Mouse (Mus musculus) embryonic facial prominence, embryonic 12.5 days (tissue): ENCODE measurements around the gene Dzip1l. TPM values are rescaled to one million over a fixed set of nuclear protein-coding genes. Genes with fewer than 3 reads are reported as not detected.

Source experiments
- ATAC-seq: fragments of 200-750 bp; cut with Nextera tagmentation; 2 replicates; pipeline ENCODE4 v1.8.0; 2017; ENCODE audit not compliant: insufficient number of reproducible peaks, insufficient read depth, low FRiP score, low TSS enrichment
- H3K27ac ChIP-seq: fragments of 300-500 bp; sonication (generic); 2 replicates; pipeline ENCODE4 v1.5.1; 2016; ENCODE audit warnings: mild to moderate bottlenecking
- H3K27me3 ChIP-seq: fragments of 300-500 bp; sonication (generic); 2 replicates; pipeline ENCODE4 v1.6.1; 2016; ENCODE audit warnings: mild to moderate bottlenecking, moderate library complexity
- H3K36me3 ChIP-seq: fragments of 300-500 bp; sonication (generic); 2 replicates; pipeline ENCODE4 v1.6.1; 2016; ENCODE audit warnings: mild to moderate bottlenecking
- H3K4me1 ChIP-seq: fragments of 300-500 bp; sonication (generic); 2 replicates; pipeline ENCODE4 v1.6.1; 2016
- H3K4me2 ChIP-seq: fragments of 300-500 bp; sonication (generic); replicated peaks from 2 replicates; pipeline ENCODE4 v1.6.1; 2016; ENCODE audit warnings: mild to moderate bottlenecking, moderate library complexity
- H3K4me3 ChIP-seq: fragments of 300-500 bp; sonication (generic); 2 replicates; pipeline ENCODE4 v1.5.1; 2016; ENCODE audit warnings: mild to moderate bottlenecking
- H3K9ac ChIP-seq: fragments of 300-500 bp; sonication (generic); 2 replicates; pipeline ENCODE4 v1.6.1; 2016; ENCODE audit warnings: mild to moderate bottlenecking, moderate library complexity
- H3K9me3 ChIP-seq: fragments of 300-500 bp; sonication (generic); 2 replicates; pipeline ENCODE4 v1.6.1; 2016; ENCODE audit warnings: mild to moderate bottlenecking, moderate library complexity
- WGBS: fragments of 180-500 bp; shearing (Covaris S2); methylation state at CpG from one replicate; pipeline ENCODE4 v1.1.7; 2016; 5-methylcytosine and 5-hydroxymethylcytosine counted together
- polyA plus RNA-seq: library from polyadenylated mRNA; unstranded; fragments of >200 nt; fragmentation: Nextera tagmentation; extraction: Ambion mirVana; gene quantifications from 2 replicates; pipeline ENCODE4 v1.2.1, GENCODE M21; 2016

The Dzip1l gene
- polyA plus RNA-seq, 1 experiment from 2014 or later: 26.4 TPM

GRCm38 (mm10) chr9:99699752-99700389, 70.6 kb downstream of the Dzip1l start:
- no peaks in the 10 kb centered on the region for H3K27me3 ChIP-seq
- no peak overlapping the region for H3K9ac ChIP-seq
- H3K4me2 ChIP-seq: no peak overlapping the region
- 69% methylated on average over 2 of the region's 2 CpGs for WGBS
- no peaks in the 10 kb centered on the region for H3K4me1 ChIP-seq
- no peaks in the 10 kb centered on the region for H3K9me3 ChIP-seq
- no peak overlapping the region for H3K27ac ChIP-seq
- no peak for ATAC-seq
- H3K36me3 ChIP-seq: no peaks in the 10 kb centered on the region
- no peak overlapping the region for H3K4me3 ChIP-seq

GRCm38 (mm10) chr9:99701187-99701586, 71.9 kb downstream of the Dzip1l start:
- ATAC-seq: no peak
- Histone ChIP-seq H3K27ac (no peak overlapping the region), H3K4me3 (no peak overlapping the region), H3K4me1 (no peaks in the 10 kb centered on the region), H3K4me2 (no peak overlapping the region), H3K27me3 (no peaks in the 10 kb centered on the region), H3K36me3 (no peaks in the 10 kb centered on the region), H3K9me3 (no peaks in the 10 kb centered on the region), H3K9ac (no peak overlapping the region)
- WGBS: 85% methylated on average over 2 of the region's 2 CpGs

GRCm38 (mm10) chr9:99702215-99702614, 72.9 kb downstream of the Dzip1l start:
- Histone ChIP-seq H3K9ac (no peak overlapping the region), H3K27me3 (no peaks in the 10 kb centered on the region), H3K4me2 (no peak overlapping the region), H3K9me3 (no peaks in the 10 kb centered on the region), H3K4me1 (no peaks in the 10 kb centered on the region), H3K27ac (no peak overlapping the region), H3K36me3 (no peaks in the 10 kb centered on the region), H3K4me3 (no peak overlapping the region)
- 93% methylated on average over 6 of the region's 6 CpGs for WGBS
- ATAC-seq: no peak

- Histone ChIP-seq H3K27ac (no peak overlapping the region), H3K4me3 (no peak overlapping the region), H3K36me3 (no peaks in the 10 kb centered on the region), H3K4me1 (no peaks in the 10 kb centered on the region), H3K27me3 (no peaks in the 10 kb centered on the region), H3K9me3 (no peaks in the 10 kb centered on the region), H3K9ac (no peak overlapping the region), H3K4me2 (no peak overlapping the region)
- no peak for ATAC-seq
- 79% methylated on average over 6 of the region's 6 CpGs for WGBS
These were observed 74.4 kb downstream of the Dzip1l start for GRCm38 (mm10) chr9:99703711-99704110.

- WGBS: 88% methylated on average over 6 of the region's 6 CpGs
- H3K4me1 ChIP-seq: no peaks in the 10 kb centered on the region
- H3K9ac ChIP-seq: no peak overlapping the region
- H3K27me3 ChIP-seq: no peaks in the 10 kb centered on the region
- H3K4me2 ChIP-seq: no peak overlapping the region
- no peak overlapping the region for H3K27ac ChIP-seq
- no peaks in the 10 kb centered on the region for H3K9me3 ChIP-seq
- H3K4me3 ChIP-seq: no peak overlapping the region
- no peaks in the 10 kb centered on the region for H3K36me3 ChIP-seq
- ATAC-seq: no peak
These were observed 77.0 kb downstream of the Dzip1l start for GRCm38 (mm10) chr9:99706264-99706663.

GRCm38 (mm10) chr9:99707425-99708126, 78.3 kb downstream of the Dzip1l start:
- Histone ChIP-seq H3K36me3 (no peaks in the 10 kb centered on the region), H3K27ac (no peak overlapping the region), H3K27me3 (no peaks in the 10 kb centered on the region), H3K9ac (no peak overlapping the region), H3K9me3 (no peaks in the 10 kb centered on the region), H3K4me3 (no peak overlapping the region), H3K4me2 (no peak overlapping the region), H3K4me1 (no peaks in the 10 kb centered on the region)
- WGBS: 73% methylated on average over 11 of the region's 11 CpGs
- ATAC-seq: no peak

GRCm38 (mm10) chr9:99709588-99710248, 80.4 kb downstream of the Dzip1l start:
- Histone ChIP-seq H3K27ac (no peak overlapping the region), H3K4me3 (no peak overlapping the region), H3K36me3 (no peaks in the 10 kb centered on the region), H3K9me3 (no peaks in the 10 kb centered on the region), H3K27me3 (no peaks in the 10 kb centered on the region), H3K9ac (no peak overlapping the region), H3K4me2 (no peak overlapping the region), H3K4me1 (no peaks in the 10 kb centered on the region)
- no peak for ATAC-seq
- WGBS: 84% methylated on average over 22 of the region's 22 CpGs

GRCm38 (mm10) chr9:99710297-99710696, 81.0 kb downstream of the Dzip1l start:
- WGBS: 73% methylated on average over 4 of the region's 4 CpGs
- Histone ChIP-seq H3K27me3 (no peaks in the 10 kb centered on the region), H3K4me2 (no peak overlapping the region), H3K27ac (no peak overlapping the region), H3K4me3 (no peak overlapping the region), H3K9me3 (no peaks in the 10 kb centered on the region), H3K9ac (no peak overlapping the region), H3K4me1 (no peaks in the 10 kb centered on the region), H3K36me3 (no peaks in the 10 kb centered on the region)
- ATAC-seq: no peak

- no peaks in the 10 kb centered on the region for H3K9me3 ChIP-seq
- no peak within 1 kb of the TSS for H3K27ac ChIP-seq
- 93% methylated on average over 14 of the region's 14 CpGs for WGBS
- no peak within 1 kb of the TSS for H3K4me2 ChIP-seq
- no peak for ATAC-seq
- H3K27me3 ChIP-seq: no peaks in the 10 kb centered on the region
- H3K9ac ChIP-seq: no peak within 1 kb of the TSS
- no peak within 1 kb of the TSS for H3K4me3 ChIP-seq
- H3K36me3 ChIP-seq: no peaks in the 10 kb centered on the region
- H3K4me1 ChIP-seq: no peaks in the 10 kb centered on the region
These were observed 87.8 kb downstream of the Dzip1l start, which contains the start of gene Cldn18 for GRCm38 (mm10) chr9:99717134-99717533. Gene Cldn18, minus strand, starts transcription at chr9:99717267.

Other genes with a start within 250 kb of the Dzip1l start
- gene Mras, start 192.1 kb upstream of the Dzip1l start, polyA plus RNA-seq: 20.5 and 25.7 TPM in 2 replicates
- gene Nme9, start 178.0 kb upstream of the Dzip1l start, polyA plus RNA-seq: not detected in 2 replicates
- gene Armc8, start 60.6 kb upstream of the Dzip1l start, polyA plus RNA-seq: 25.1 and 25.8 TPM in 2 replicates
- 30.6 and 34.2 TPM in 2 replicates for gene Dbr1, start 53.7 kb upstream of the Dzip1l start, polyA plus RNA-seq
- gene A4gnt, start 17.0 kb upstream of the Dzip1l start, polyA plus RNA-seq: not detected in 2 replicates
- gene Cldn18, start 87.8 kb downstream of the Dzip1l start, polyA plus RNA-seq: not detected in 2 replicates
- 1.3 and 2.4 TPM in 2 replicates for gene Sox14, start 246.7 kb downstream of the Dzip1l start, polyA plus RNA-seq